ENCODE assay signal across 10 mouse cellular contexts in genomic region chr7:37364221-37364620, GRCm38 (mm10).
DNase-seq lines count a peak whose midpoint lies in the region; ATAC-seq lines count a peak whose summit lies in the region.
"Had no signal": no experiment of that assay in that cellular context is flagged by ENCODE, and none has a peak within 500 bp of the region (broad histone marks: within the 10 kb centered on the region; RNA-seq: fewer than 3 reads in every experiment).

No protein-coding gene starts in this region.

- H3K9ac ChIP-seq in limb, embryonic 13.5 days: no peak overlapping the region
- no peak overlapping the region for H3K9ac ChIP-seq in embryonic facial prominence, embryonic 13.5 days
- no peak overlapping the region for H3K9ac ChIP-seq in hindbrain, embryonic 14.5 days
- 0 out of 2 replicates have a peak overlapping the region, but pooled peaks have one; percentile 17 for H3K9ac ChIP-seq in neural tube, embryonic 13.5 days
- H3K9ac ChIP-seq: lung, embryonic 15.5 days had no signal

- peaks cover 50% of the 10 kb centered on the region for H3K4me1 ChIP-seq in limb, embryonic 13.5 days
- H3K4me1 ChIP-seq in limb, embryonic 10.5 days: peaks cover 44% of the 10 kb centered on the region
- peaks cover 30% of the 10 kb centered on the region for H3K4me1 ChIP-seq in embryonic facial prominence, embryonic 13.5 days
- H3K4me1 ChIP-seq in hindbrain, embryonic 14.5 days (replicated peaks; ENCODE audit: control insufficient read depth, insufficient read depth, low read length): peaks cover 23% of the 10 kb centered on the region
- H3K4me1 ChIP-seq in neural tube, embryonic 13.5 days (replicated peaks): peaks cover 53% of the 10 kb centered on the region

- no peaks in the 10 kb centered on the region for H3K9me3 ChIP-seq in limb, embryonic 13.5 days
- no peaks in the 10 kb centered on the region for H3K9me3 ChIP-seq in limb, embryonic 10.5 days (replicated peaks)
- no peaks in the 10 kb centered on the region for H3K9me3 ChIP-seq in embryonic facial prominence, embryonic 13.5 days
- H3K9me3 ChIP-seq in hindbrain, embryonic 14.5 days (ENCODE audit: control insufficient read depth, low read length): no peaks in the 10 kb centered on the region
- H3K9me3 ChIP-seq in neural tube, embryonic 13.5 days: no peaks in the 10 kb centered on the region
- H3K9me3 ChIP-seq: lung, embryonic 15.5 days had no signal

- H3K4me3 ChIP-seq in limb, embryonic 13.5 days: no peak overlapping the region
- no peak overlapping the region for H3K4me3 ChIP-seq in limb, embryonic 10.5 days
- no peak overlapping the region for H3K4me3 ChIP-seq in embryonic facial prominence, embryonic 13.5 days
- H3K4me3 ChIP-seq in hindbrain, embryonic 14.5 days (replicated peaks; ENCODE audit: low read length): no peak overlapping the region
- H3K4me3 ChIP-seq in neural tube, embryonic 13.5 days: no peak overlapping the region
- H3K4me3 ChIP-seq: lung, embryonic 15.5 days had no signal

- H3K27ac ChIP-seq in limb, embryonic 13.5 days: no peak overlapping the region
- H3K27ac ChIP-seq in limb, embryonic 10.5 days: no peak overlapping the region
- 0 out of 2 replicates have a peak overlapping the region, but pooled peaks have one; percentile 7 for H3K27ac ChIP-seq in embryonic facial prominence, embryonic 13.5 days
- 0 out of 2 replicates have a peak overlapping the region, but pooled peaks have one; percentile 69 for H3K27ac ChIP-seq in hindbrain, embryonic 14.5 days
- peak overlapping the region; percentile 68 for H3K27ac ChIP-seq in neural tube, embryonic 13.5 days (replicated peaks)

- 27% methylated on average over 9 of the region's 9 CpGs for WGBS in limb, embryonic 13.5 days
- 69% methylated on average over 9 of the region's 9 CpGs for WGBS in limb, embryonic 10.5 days
- WGBS in embryonic facial prominence, embryonic 13.5 days: 9% methylated on average over 9 of the region's 9 CpGs
- 15% methylated on average over 9 of the region's 9 CpGs for WGBS in hindbrain, embryonic 14.5 days
- WGBS in neural tube, embryonic 13.5 days: 18% methylated on average over 9 of the region's 9 CpGs

- H3K27me3 ChIP-seq in limb, embryonic 13.5 days: no peaks in the 10 kb centered on the region
- H3K27me3 ChIP-seq in limb, embryonic 10.5 days (ENCODE audit: low read depth, poor library complexity, severe bottlenecking): peaks cover 15% of the 10 kb centered on the region
- H3K27me3 ChIP-seq in embryonic facial prominence, embryonic 13.5 days: peaks cover 7% of the 10 kb centered on the region; the same call in 1 of the 2 replicates
- no peaks in the 10 kb centered on the region for H3K27me3 ChIP-seq in hindbrain, embryonic 14.5 days (ENCODE audit: control insufficient read depth, insufficient read depth, low read length)
- H3K27me3 ChIP-seq in neural tube, embryonic 13.5 days: peaks cover 5% of the 10 kb centered on the region; the same call in 1 of the 2 replicates
- H3K27me3 ChIP-seq: lung, embryonic 15.5 days had no signal

- 0 out of 2 replicates have a peak overlapping the region, but pooled peaks have one; percentile 1 for H3K4me2 ChIP-seq in limb, embryonic 13.5 days (replicated peaks)
- H3K4me2 ChIP-seq in embryonic facial prominence, embryonic 13.5 days: no peak overlapping the region
- peak overlapping the region; percentile 12 for H3K4me2 ChIP-seq in hindbrain, embryonic 14.5 days (replicated peaks)
- H3K4me2 ChIP-seq in neural tube, embryonic 13.5 days: peak overlapping the region; percentile 16; the same call in 1 of the 2 replicates

- DNase-seq in limb, embryonic 10.5 days (ENCODE audit: low spot score): no peak
- DNase-seq in hindbrain, embryonic 14.5 days (ENCODE audit: low spot score): no peak
- no peak for DNase-seq in spleen, adult 18-20 months
- no peak for DNase-seq in layer of hippocampus, postnatal 36 days
- DNase-seq in urinary bladder, postnatal 14 days (ENCODE audit: low spot score): no peak
- DNase-seq: right cerebral cortex, adult 18-20 months had no signal

- ATAC-seq in limb, embryonic 13.5 days (ENCODE audit: low FRiP score, low read depth): peak; percentile 42; the same call in 1 of the 2 replicates
- no peak for ATAC-seq in embryonic facial prominence, embryonic 13.5 days (ENCODE audit: insufficient number of reproducible peaks, insufficient read depth, low FRiP score, low TSS enrichment, low read depth)
- ATAC-seq in hindbrain, embryonic 14.5 days (ENCODE audit: low FRiP score): no peak
- no peak for ATAC-seq in neural tube, embryonic 13.5 days (ENCODE audit: low read depth)

- H3K36me3 ChIP-seq in limb, embryonic 13.5 days: no peaks in the 10 kb centered on the region
- H3K36me3 ChIP-seq in limb, embryonic 10.5 days: no peaks in the 10 kb centered on the region
- no peaks in the 10 kb centered on the region for H3K36me3 ChIP-seq in embryonic facial prominence, embryonic 13.5 days
- H3K36me3 ChIP-seq in hindbrain, embryonic 14.5 days (replicated peaks; ENCODE audit: control insufficient read depth, insufficient read depth): no peaks in the 10 kb centered on the region
- H3K36me3 ChIP-seq in neural tube, embryonic 13.5 days: no peaks in the 10 kb centered on the region
- H3K36me3 ChIP-seq: lung, embryonic 15.5 days had no signal

Comparison
In these comparisons a context has a peak if more than half of its experiments do, and no peak if none do; other contexts are left out.
1. H3K27ac ChIP-seq: peak in embryonic facial prominence, embryonic 13.5 days (single experiment), hindbrain, embryonic 14.5 days (single experiment) and neural tube, embryonic 13.5 days (single experiment); none in limb, embryonic 13.5 days (single experiment) and limb, embryonic 10.5 days (single experiment).